Mouse (Mus musculus) liver, embryonic 12.5 days (tissue): Measurements from ENCODE around the gene Prrt1. TPM values are rescaled to one million over a fixed set of nuclear protein-coding genes. Genes with fewer than 3 reads are reported as not detected.
A peak's percentile ranks its signal among the peaks of the same experiment; 100 is the strongest.

Experiments used
- ATAC-seq: fragments of 200-750 bp; cut with Nextera tagmentation; 2 replicates; pipeline ENCODE4 v1.8.0; 2017; ENCODE audit warnings: moderate number of reproducible peaks, mild to moderate bottlenecking, moderate library complexity
- H3K27ac ChIP-seq: fragments of 300-500 bp; sonication (generic); 2 replicates; pipeline ENCODE4 v1.5.1; 2016; ENCODE audit warnings: mild to moderate bottlenecking
- H3K27me3 ChIP-seq: fragments of 300-500 bp; sonication (generic); replicated peaks from 2 replicates; pipeline ENCODE4 v1.6.1; 2016; ENCODE audit warnings: mild to moderate bottlenecking, moderate library complexity
- H3K36me3 ChIP-seq: fragments of 300-500 bp; sonication (generic); 2 replicates; pipeline ENCODE4 v1.6.1; 2016; ENCODE audit warnings: mild to moderate bottlenecking, moderate library complexity
- H3K4me1 ChIP-seq: fragments of 300-500 bp; sonication (generic); 2 replicates; pipeline ENCODE4 v1.6.1; 2016
- H3K4me2 ChIP-seq: fragments of 300-500 bp; sonication (generic); 2 replicates; pipeline ENCODE4 v1.6.1; 2016; ENCODE audit warnings: mild to moderate bottlenecking, moderate library complexity
- H3K4me3 ChIP-seq: fragments of 300-500 bp; sonication (generic); 2 replicates; pipeline ENCODE4 v1.5.1; 2016; ENCODE audit warnings: mild to moderate bottlenecking, moderate library complexity
- H3K9ac ChIP-seq: fragments of 300-500 bp; sonication (generic); 2 replicates; pipeline ENCODE4 v1.6.1; 2016; ENCODE audit warnings: mild to moderate bottlenecking, moderate library complexity
- H3K9me3 ChIP-seq: fragments of 300-500 bp; sonication (generic); replicated peaks from 2 replicates; pipeline ENCODE4 v1.6.1; 2016; ENCODE audit warnings: mild to moderate bottlenecking, moderate library complexity
- WGBS: fragments of 180-500 bp; shearing (Covaris S2); methylation state at CpG from one replicate; pipeline ENCODE4 v1.1.7; 2016; ENCODE audit not compliant: insufficient replicate concordance; 5-methylcytosine and 5-hydroxymethylcytosine counted together
- polyA plus RNA-seq: library from polyadenylated mRNA; unstranded; fragments of >200 nt; fragmentation: Nextera tagmentation; extraction: Ambion mirVana; gene quantifications from 2 replicates; pipeline ENCODE4 v1.2.1, GENCODE M21; 2016

The Prrt1 gene
- polyA plus RNA-seq, 1 experiment from 2014 or later: not detected

DNA sequence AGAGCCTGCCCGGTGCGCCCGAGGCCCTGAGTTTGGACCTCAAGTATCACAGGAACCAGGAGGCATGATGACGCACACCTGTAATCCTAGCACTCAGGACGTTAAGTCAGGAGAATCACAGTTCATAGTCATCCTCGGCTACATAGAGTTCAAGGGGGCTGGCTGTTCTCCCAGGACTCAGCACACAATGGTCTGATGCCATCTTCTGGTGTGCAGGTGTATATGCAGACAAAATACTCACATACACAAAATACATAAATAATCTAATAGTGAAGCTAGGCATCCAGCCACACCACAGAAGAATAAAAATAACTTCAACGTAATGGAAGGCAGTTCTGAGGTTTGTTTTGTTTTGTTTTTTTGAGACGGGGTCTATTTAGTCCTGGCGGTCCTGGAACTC lies 6.2 kb upstream of the Prrt1 start:
- H3K9ac ChIP-seq: no peak overlapping the region
- H3K9me3 ChIP-seq: no peaks in the 10 kb centered on the region
- H3K4me3 ChIP-seq: no peak overlapping the region
- peaks cover 35% of the 10 kb centered on the region for H3K36me3 ChIP-seq
- peaks cover 35% of the 10 kb centered on the region for H3K4me1 ChIP-seq
- WGBS: 79% methylated on average over 9 of the region's 9 CpGs
- no peak overlapping the region for H3K27ac ChIP-seq
- peaks cover 11% of the 10 kb centered on the region for H3K27me3 ChIP-seq
- ATAC-seq: no peak
- no peak overlapping the region for H3K4me2 ChIP-seq

DNA sequence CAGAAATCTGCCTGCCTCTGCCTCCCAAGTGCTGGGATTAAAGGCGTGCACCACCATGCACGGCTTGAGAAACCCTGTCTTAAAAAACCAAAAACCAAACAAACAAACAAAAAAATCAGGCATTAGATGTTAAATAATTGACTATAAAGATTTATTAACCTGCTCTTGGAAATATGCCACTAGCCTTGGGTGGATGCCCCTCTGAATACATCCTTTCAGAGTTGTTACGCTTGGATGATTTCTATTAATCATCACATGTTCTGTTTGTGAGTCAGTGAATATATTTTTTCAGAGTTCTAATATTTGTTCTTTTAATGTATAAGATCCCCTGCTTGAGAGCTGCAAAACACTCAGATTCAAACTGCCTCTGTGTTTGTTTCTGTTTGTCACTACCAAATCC lies 4.4 kb upstream of the Prrt1 start:
- peaks cover 29% of the 10 kb centered on the region for H3K27me3 ChIP-seq
- H3K9me3 ChIP-seq: no peaks in the 10 kb centered on the region
- no peak for ATAC-seq
- H3K4me3 ChIP-seq: no peak overlapping the region
- no peak overlapping the region for H3K4me2 ChIP-seq
- H3K9ac ChIP-seq: no peak overlapping the region
- H3K36me3 ChIP-seq: peaks cover 35% of the 10 kb centered on the region
- 84% methylated on average over 3 of the region's 3 CpGs for WGBS
- H3K27ac ChIP-seq: no peak overlapping the region
- H3K4me1 ChIP-seq: peaks cover 47% of the 10 kb centered on the region

- 46% methylated on average over 16 of the region's 16 CpGs for WGBS
- peaks cover 41% of the 10 kb centered on the region for H3K27me3 ChIP-seq
- H3K4me3 ChIP-seq: peak overlapping the region; percentile 73
- peaks cover 58% of the 10 kb centered on the region for H3K4me1 ChIP-seq
- H3K9me3 ChIP-seq: no peaks in the 10 kb centered on the region
- peak overlapping the region; percentile 93 for H3K4me2 ChIP-seq
- peak overlapping the region; percentile 76 for H3K9ac ChIP-seq
- peaks cover 32% of the 10 kb centered on the region for H3K36me3 ChIP-seq
- H3K27ac ChIP-seq: peak overlapping the region; percentile 78
- ATAC-seq: no peak
These were observed 3.1 kb upstream of the Prrt1 start for GRCm38 (mm10) chr17:34626062-34626772.

- Histone ChIP-seq H3K4me2 (peak overlapping the region; percentile 93), H3K4me3 (peak overlapping the region; percentile 73), H3K9ac (peak overlapping the region; percentile 76), H3K27ac (peak overlapping the region; percentile 78), H3K36me3 (peaks cover 28% of the 10 kb centered on the region), H3K27me3 (peaks cover 46% of the 10 kb centered on the region), H3K4me1 (peaks cover 64% of the 10 kb centered on the region), H3K9me3 (no peaks in the 10 kb centered on the region)
- ATAC-seq: peak; percentile 25; the same call in 1 of the 2 replicates
- 1% methylated on average over 18 of the region's 18 CpGs for WGBS
These were observed 2.6 kb upstream of the Prrt1 start for GRCm38 (mm10) chr17:34626773-34627092.

GRCm38 (mm10) chr17:34627093-34627942 lies 2.0 kb upstream of the Prrt1 start:
- Histone ChIP-seq H3K36me3 (peaks cover 23% of the 10 kb centered on the region), H3K27ac (peak overlapping the region; percentile 78), H3K27me3 (peaks cover 52% of the 10 kb centered on the region), H3K4me2 (peak overlapping the region; percentile 93), H3K9me3 (no peaks in the 10 kb centered on the region), H3K4me3 (peak overlapping the region; percentile 73), H3K9ac (peak overlapping the region; percentile 76), H3K4me1 (peaks cover 65% of the 10 kb centered on the region)
- WGBS: 1% methylated on average over 44 of the region's 45 CpGs
- ATAC-seq: peak; percentile 70

DNA sequence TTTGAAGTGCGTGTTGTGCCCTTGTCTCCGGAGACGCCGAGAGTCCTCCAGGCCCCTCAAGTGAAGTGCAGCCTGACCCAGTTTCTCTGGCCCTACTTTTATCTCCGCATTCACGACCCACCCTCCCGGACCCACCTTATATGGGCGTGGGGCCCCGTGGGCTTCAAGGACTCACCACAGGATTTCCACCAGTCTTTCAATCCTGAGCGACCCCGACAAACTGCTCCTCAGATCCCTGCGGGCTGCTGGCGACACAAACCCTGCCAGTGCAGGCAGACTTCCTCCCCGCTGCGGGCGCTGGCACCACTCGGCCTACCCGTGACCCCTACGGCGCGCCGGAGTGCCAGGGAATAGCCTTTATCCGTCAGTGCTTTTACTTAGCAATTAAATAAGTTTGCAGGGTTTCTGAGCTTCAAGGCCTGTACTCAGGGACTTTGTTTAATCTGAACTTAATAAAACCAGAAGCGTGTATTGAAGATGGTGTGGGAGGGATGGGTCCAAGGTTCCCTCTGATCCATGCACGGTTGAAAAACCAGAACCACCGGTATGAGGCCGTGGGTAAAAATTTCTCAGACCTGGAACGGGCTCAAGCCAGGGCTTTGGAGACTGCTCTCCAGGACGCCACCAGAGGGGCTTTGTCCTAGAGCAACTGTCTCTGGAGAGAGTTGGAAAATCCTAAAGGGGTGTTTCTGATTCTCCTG lies 1.2 kb upstream of the Prrt1 start, which contains the start of gene Ppt2:
Gene Ppt2, minus strand, starts transcription at position 568 of the 701 bp plus-strand sequence.
- 0 out of 2 replicates have a peak, but pooled peaks have one; percentile 6 for ATAC-seq
- H3K4me1 ChIP-seq: peaks cover 61% of the 10 kb centered on the region
- no peaks in the 10 kb centered on the region for H3K9me3 ChIP-seq
- peaks cover 60% of the 10 kb centered on the region for H3K27me3 ChIP-seq
- peak within 1 kb of the TSS; percentile 93 for H3K4me2 ChIP-seq
- peak within 1 kb of the TSS; percentile 73 for H3K4me3 ChIP-seq
- peak within 1 kb of the TSS; percentile 78 for H3K27ac ChIP-seq
- H3K36me3 ChIP-seq: peaks cover 16% of the 10 kb centered on the region; the same call in 1 of the 2 replicates
- H3K9ac ChIP-seq: peak within 1 kb of the TSS; percentile 76
- 11% methylated on average over 29 of the region's 29 CpGs for whole genome bisulfite sequencing

GRCm38 (mm10) chr17:34628644-34628967 lies 727 bp upstream of the Prrt1 start:
- Histone ChIP-seq H3K27ac (no peak overlapping the region), H3K4me2 (peak overlapping the region; percentile 93), H3K27me3 (peaks cover 65% of the 10 kb centered on the region), H3K36me3 (peaks cover 16% of the 10 kb centered on the region; the same call in 1 of the 2 replicates), H3K4me3 (no peak overlapping the region), H3K9me3 (no peaks in the 10 kb centered on the region), H3K4me1 (peaks cover 61% of the 10 kb centered on the region), H3K9ac (no peak overlapping the region)
- 42% methylated on average over 5 of the region's 5 CpGs for WGBS
- ATAC-seq: no peak

DNA sequence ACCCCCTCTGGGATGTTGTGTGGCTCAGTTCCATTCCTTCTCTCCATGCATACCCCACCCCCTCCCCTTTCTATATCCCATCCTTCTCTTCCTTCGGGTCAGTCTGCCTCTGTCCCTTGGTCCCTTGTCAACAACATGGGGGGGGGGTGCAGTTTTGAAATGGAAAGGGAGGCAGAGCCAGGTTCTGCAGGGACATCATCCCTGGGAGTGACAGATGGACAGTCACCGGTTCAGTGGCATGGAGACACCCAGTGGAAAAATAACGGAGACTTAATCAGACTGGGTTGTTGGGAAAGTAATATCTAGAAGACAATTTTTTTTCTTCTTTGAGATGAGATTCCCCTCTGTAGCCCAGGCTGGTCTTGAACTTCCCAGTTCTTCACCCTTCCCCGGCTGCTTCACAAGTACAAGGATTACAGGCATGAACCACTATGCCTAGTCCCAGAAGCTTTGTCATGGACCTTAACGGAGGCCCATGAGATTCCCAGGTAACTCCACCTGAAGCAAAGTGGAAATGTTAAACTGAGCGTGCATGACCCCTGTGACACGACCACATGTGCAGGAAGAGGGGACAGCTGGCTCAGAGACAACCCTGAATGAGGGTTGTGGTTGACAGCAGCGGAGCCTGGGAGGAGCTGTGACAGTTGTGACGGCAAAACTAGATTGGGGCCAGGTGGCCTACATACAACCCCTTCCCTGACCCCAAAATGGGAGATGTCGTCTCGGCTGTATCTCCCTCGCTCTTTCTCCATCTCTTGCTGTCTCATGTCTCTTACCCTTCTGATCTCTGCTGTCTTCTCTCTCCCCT lies 667 bp downstream of the Prrt1 start:
- Histone ChIP-seq H3K4me2 (peak overlapping the region; percentile 56; the same call in 1 of the 2 replicates), H3K4me1 (peaks cover 61% of the 10 kb centered on the region), H3K9me3 (no peaks in the 10 kb centered on the region), H3K27ac (no peak overlapping the region), H3K36me3 (peaks cover 10% of the 10 kb centered on the region; the same call in 1 of the 2 replicates), H3K9ac (no peak overlapping the region), H3K27me3 (peaks cover 71% of the 10 kb centered on the region), H3K4me3 (no peak overlapping the region)
- no peak for ATAC-seq
- WGBS: 13% methylated on average over 12 of the region's 12 CpGs

DNA sequence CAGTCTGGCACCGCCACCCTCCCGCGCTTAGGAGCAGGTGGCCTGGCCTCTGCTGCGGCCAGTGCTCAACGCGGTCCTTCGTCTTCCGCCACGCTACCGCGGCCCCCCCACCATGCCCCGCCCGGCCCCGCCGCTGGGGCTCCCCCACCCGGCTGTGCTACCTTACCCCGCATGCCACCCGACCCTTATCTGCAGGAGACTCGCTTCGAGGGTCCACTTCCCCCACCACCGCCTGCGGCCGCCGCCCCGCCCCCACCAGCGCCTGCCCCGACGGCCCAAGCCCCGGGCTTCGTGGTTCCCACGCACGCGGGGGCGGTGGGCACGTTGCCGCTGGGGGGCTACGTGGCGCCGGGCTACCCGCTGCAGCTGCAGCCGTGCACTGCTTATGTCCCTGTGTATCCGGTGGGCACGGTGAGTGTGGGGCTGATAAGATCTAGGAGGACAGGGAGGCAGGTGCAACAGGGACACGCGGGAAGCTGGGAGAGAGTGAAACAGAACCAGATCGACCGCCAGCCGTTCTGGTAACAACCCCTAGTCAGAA lies 1.5 kb downstream of the Prrt1 start:
- H3K4me2 ChIP-seq: peak overlapping the region; percentile 56
- no peak overlapping the region for H3K27ac ChIP-seq
- H3K4me3 ChIP-seq: peak overlapping the region; percentile 39
- no peak overlapping the region for H3K9ac ChIP-seq
- 3% methylated on average over 48 of the region's 48 CpGs for WGBS
- peaks cover 57% of the 10 kb centered on the region for H3K4me1 ChIP-seq
- peaks cover 2% of the 10 kb centered on the region; the same call in 1 of the 2 replicates for H3K36me3 ChIP-seq
- H3K9me3 ChIP-seq: no peaks in the 10 kb centered on the region
- ATAC-seq: no peak
- peaks cover 75% of the 10 kb centered on the region for H3K27me3 ChIP-seq

DNA sequence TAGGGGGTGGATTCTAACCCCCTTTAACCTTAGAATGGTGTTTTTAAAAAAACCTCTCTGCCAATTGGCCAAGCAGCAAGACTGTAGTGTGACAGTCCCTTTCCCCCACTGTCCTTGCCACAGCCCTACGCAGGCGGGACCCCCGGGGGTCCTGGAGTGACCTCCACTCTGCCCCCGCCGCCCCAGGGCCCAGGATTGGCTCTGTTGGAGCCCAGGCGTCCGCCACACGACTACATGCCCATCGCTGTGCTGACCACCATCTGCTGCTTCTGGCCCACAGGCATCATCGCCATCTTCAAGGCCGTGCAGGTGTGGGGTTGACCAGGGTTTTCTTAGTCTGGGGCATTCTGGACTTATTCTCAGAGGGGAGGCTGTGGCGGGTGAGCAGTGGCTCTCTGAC lies 2.3 kb downstream of the Prrt1 start:
- H3K27ac ChIP-seq: no peak overlapping the region
- peaks cover 49% of the 10 kb centered on the region for H3K4me1 ChIP-seq
- no peaks in the 10 kb centered on the region for H3K36me3 ChIP-seq
- ATAC-seq: no peak
- 13% methylated on average over 12 of the region's 12 CpGs for WGBS
- no peaks in the 10 kb centered on the region for H3K9me3 ChIP-seq
- no peak overlapping the region for H3K9ac ChIP-seq
- peak overlapping the region; percentile 32 for H3K4me3 ChIP-seq
- H3K27me3 ChIP-seq: peaks cover 83% of the 10 kb centered on the region
- peak overlapping the region; percentile 67 for H3K4me2 ChIP-seq

- Histone ChIP-seq H3K27ac (no peak overlapping the region), H3K9me3 (no peaks in the 10 kb centered on the region), H3K4me1 (peaks cover 46% of the 10 kb centered on the region), H3K27me3 (peaks cover 82% of the 10 kb centered on the region), H3K4me2 (peak overlapping the region; percentile 67), H3K4me3 (peak overlapping the region; percentile 32), H3K36me3 (no peaks in the 10 kb centered on the region), H3K9ac (no peak overlapping the region)
- WGBS: under 1% methylated on average over 26 of the region's 26 CpGs
- ATAC-seq: peak; percentile 43
These were observed 2.9 kb downstream of the Prrt1 start for GRCm38 (mm10) chr17:34632261-34632691.
